ENCODE assay signal across 33 mouse cellular contexts in the genomic region with DNA sequence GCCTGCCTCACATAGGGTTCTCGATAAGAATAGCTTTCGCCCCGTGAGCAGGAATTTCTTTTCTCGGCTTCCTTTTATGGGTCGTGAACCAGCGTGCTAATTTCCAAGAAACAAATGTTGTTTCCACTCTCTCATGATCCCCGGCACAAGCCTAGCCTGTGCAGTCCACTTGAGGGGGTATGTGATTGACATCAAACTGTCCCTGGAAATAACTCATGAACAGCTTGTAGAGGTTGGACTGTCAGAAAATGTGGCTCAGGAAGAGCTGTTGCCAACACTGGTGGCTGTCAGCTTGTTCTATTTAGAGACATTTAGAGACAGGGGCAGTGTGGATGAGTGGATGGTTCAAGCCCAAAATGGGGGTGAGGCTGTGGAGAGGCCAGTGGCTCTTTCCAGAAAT. TPM values are rescaled to one million over a fixed set of nuclear protein-coding genes. Genes with fewer than 3 reads are reported as not detected.
A peak's percentile ranks its signal among the peaks of the same experiment; 100 is the strongest.
DNase-seq lines count a peak whose midpoint lies in the region; ATAC-seq lines count a peak whose summit lies in the region.
"Had no signal": no experiment of that assay in that cellular context is flagged by ENCODE, and none has a peak within 500 bp of the region (broad histone marks: within the 10 kb centered on the region; RNA-seq: fewer than 3 reads in every experiment).

No protein-coding gene starts in this region.

- no peaks in the 10 kb centered on the region for H3K9me3 ChIP-seq in heart, embryonic 11.5 days (replicated peaks; ENCODE audit: control insufficient read depth, low read length)
- peaks cover 3% of the 10 kb centered on the region; the same call in 1 of the 2 replicates for H3K9me3 ChIP-seq in heart, embryonic 16.5 days (replicated peaks; ENCODE audit: control insufficient read depth, low read length)
- H3K9me3 ChIP-seq: embryonic facial prominence, embryonic 12.5 days; forebrain, embryonic 15.5 days; G1E; hindbrain, embryonic 10.5 days; hindbrain, embryonic 15.5 days; kidney, embryonic 15.5 days; limb, embryonic 13.5 days; lung, embryonic 15.5 days; midbrain, embryonic 10.5 days; midbrain, embryonic 15.5 days; neural tube, embryonic 15.5 days had no signal

- DNase-seq in cerebellum, postnatal 10 days = peak; percentile 27 to 39
- no peak for DNase-seq in cerebellum, adult 9-11 months
- DNase-seq in heart, adult 11 months = no peak
- peak; percentile 9 to 26 for DNase-seq in left cerebral cortex, postnatal 14 days (ENCODE audit: low spot score in 2 of 2)
- no peak for DNase-seq in left cerebral cortex, adult 11 months (ENCODE audit: low spot score)
- DNase-seq: adrenal gland, postnatal 10 days; cerebellum, adult 11 months; embryo, embryonic 11 days; gastrocnemius, postnatal 14 days; kidney, adult 11 months; kidney, postnatal 25 days; retina, postnatal 1 day; spleen, adult 18-20 months; thymus, adult 18-20 months; thymus, postnatal 25 days had no signal

- no peak overlapping the region for H3K4me2 ChIP-seq in heart, embryonic 11.5 days
- peak overlapping the region; percentile 25; the same call in 1 of the 2 replicates for H3K4me2 ChIP-seq in heart, embryonic 16.5 days (ENCODE audit: low read depth, low read length)
- H3K4me2 ChIP-seq: embryonic facial prominence, embryonic 12.5 days; forebrain, embryonic 15.5 days; hindbrain, embryonic 15.5 days; kidney, embryonic 15.5 days; limb, embryonic 13.5 days; liver, embryonic 11.5 days; lung, embryonic 15.5 days; midbrain, embryonic 15.5 days; neural tube, embryonic 15.5 days had no signal

- no peak overlapping the region for H3K4me3 ChIP-seq in heart, embryonic 11.5 days (ENCODE audit: low read depth, low read length)
- no peak overlapping the region for H3K4me3 ChIP-seq in heart, embryonic 16.5 days (ENCODE audit: low read length)
- H3K4me3 ChIP-seq: embryonic facial prominence, embryonic 12.5 days; forebrain, embryonic 15.5 days; hindbrain, embryonic 10.5 days; hindbrain, embryonic 15.5 days; kidney, embryonic 15.5 days; layer of hippocampus, adult 2 months; limb, embryonic 13.5 days; lung, embryonic 15.5 days; midbrain, embryonic 10.5 days; midbrain, embryonic 15.5 days; neural tube, embryonic 15.5 days had no signal

- H3K4me1 ChIP-seq in heart, embryonic 11.5 days (ENCODE audit: control insufficient read depth, insufficient read depth, low read length) = no peaks in the 10 kb centered on the region; the same call in 1 of the 2 replicates
- H3K4me1 ChIP-seq in heart, embryonic 16.5 days (ENCODE audit: control insufficient read depth, insufficient read depth, low read length) = peaks cover 11% of the 10 kb centered on the region
- H3K4me1 ChIP-seq: embryonic facial prominence, embryonic 12.5 days; hindbrain, embryonic 10.5 days; hindbrain, embryonic 15.5 days; kidney, embryonic 15.5 days; lung, embryonic 15.5 days; midbrain, embryonic 10.5 days; midbrain, embryonic 15.5 days; neural tube, embryonic 15.5 days had no signal

- no peaks in the 10 kb centered on the region for H3K36me3 ChIP-seq in heart, embryonic 11.5 days (ENCODE audit: control insufficient read depth, insufficient read depth, low read length)
- H3K36me3 ChIP-seq in heart, embryonic 16.5 days (ENCODE audit: control insufficient read depth, insufficient read depth) = no peaks in the 10 kb centered on the region
- H3K36me3 ChIP-seq: embryonic facial prominence, embryonic 12.5 days; forebrain, embryonic 15.5 days; G1E; hindbrain, embryonic 10.5 days; hindbrain, embryonic 15.5 days; kidney, embryonic 15.5 days; limb, embryonic 13.5 days; lung, embryonic 15.5 days; midbrain, embryonic 10.5 days; midbrain, embryonic 15.5 days; neural tube, embryonic 15.5 days had no signal

- H3K27me3 ChIP-seq in heart, embryonic 11.5 days (ENCODE audit: control insufficient read depth, insufficient read depth, low read length) = no peaks in the 10 kb centered on the region
- H3K27me3 ChIP-seq in heart, embryonic 16.5 days (ENCODE audit: control insufficient read depth, insufficient read depth, low read length) = no peaks in the 10 kb centered on the region
- H3K27me3 ChIP-seq: embryonic facial prominence, embryonic 12.5 days; forebrain, embryonic 15.5 days; hindbrain, embryonic 15.5 days; kidney, embryonic 15.5 days; limb, embryonic 13.5 days; lung, embryonic 15.5 days; midbrain, embryonic 15.5 days; neural tube, embryonic 15.5 days had no signal

- intact Hi-C loops in left cerebral cortex, postnatal 14 days (cut with DNase I) = no loop called here

- 63% methylated on average over 7 of the region's 7 CpGs for WGBS in heart, embryonic 11.5 days (ENCODE audit: insufficient replicate concordance)
- 48% methylated on average over 7 of the region's 7 CpGs for WGBS in heart, embryonic 16.5 days

- no peak for ATAC-seq in heart, embryonic 11.5 days (replicated peaks; ENCODE audit: insufficient number of reproducible peaks, low FRiP score, low TSS enrichment)
- 0 out of 2 replicates have a peak, but pooled peaks have one; percentile 23 for ATAC-seq in heart, embryonic 16.5 days (replicated peaks; ENCODE audit: extremely low read depth, insufficient read depth, low FRiP score)
- ATAC-seq in activated CD4-positive, CD25-positive, alpha-beta regulatory T cell, adult 4 months = no peak
- ATAC-seq: forebrain, embryonic 15.5 days; inflammation-experienced regulatory T-cells, adult 6 months; midbrain, embryonic 15.5 days had no signal

- no peak overlapping the region for H3K9ac ChIP-seq in heart, embryonic 11.5 days (ENCODE audit: low read depth, low read length)
- no peak overlapping the region for H3K9ac ChIP-seq in heart, embryonic 16.5 days (ENCODE audit: low read length)
- H3K9ac ChIP-seq: embryonic facial prominence, embryonic 12.5 days; forebrain, embryonic 15.5 days; hindbrain, embryonic 15.5 days; kidney, embryonic 15.5 days; limb, embryonic 13.5 days; lung, embryonic 15.5 days; midbrain, embryonic 15.5 days; neural tube, embryonic 15.5 days had no signal

- 0 out of 2 replicates have a peak overlapping the region, but pooled peaks have one; percentile 29 for H3K27ac ChIP-seq in heart, embryonic 11.5 days (ENCODE audit: low read depth, low read length)
- H3K27ac ChIP-seq in heart, embryonic 16.5 days (ENCODE audit: low read length) = 0 out of 2 replicates have a peak overlapping the region, but pooled peaks have one; percentile 8
- H3K27ac ChIP-seq: embryonic facial prominence, embryonic 12.5 days; forebrain, embryonic 15.5 days; hindbrain, embryonic 10.5 days; hindbrain, embryonic 15.5 days; kidney, embryonic 15.5 days; layer of hippocampus, adult 2 months; limb, embryonic 13.5 days; lung, embryonic 15.5 days; midbrain, embryonic 10.5 days; midbrain, embryonic 15.5 days; neural tube, embryonic 15.5 days had no signal

RNA-seq across cellular contexts. Expression of gene Rec114, which starts 15.0 kb away (rescaled TPM):
- 15.5 and 15.6 TPM in 2 replicates for polyA plus RNA-seq in heart, embryonic 11.5 days (2014; fragmentation: Nextera tagmentation; extraction: Ambion mirVana)
- total RNA-seq in left cerebral cortex, postnatal 14 days (2021) = not detected
- 6.0 and 6.8 TPM in 2 replicates for polyA plus RNA-seq in heart, embryonic 16.5 days (2015; fragmentation: Nextera tagmentation; extraction: Ambion mirVana)
- not detected for polyA plus RNA-seq in activated CD4-positive, CD25-positive, alpha-beta regulatory T cell, adult 4 months (2017; shearing (Covaris generic))
- total RNA-seq: granulocyte monocyte progenitor cell, adult 5-6 weeks had no signal
- polyA plus RNA-seq: G1E had no signal

Comparison
In these comparisons a context has a peak if more than half of its experiments do, and no peak if none do; other contexts are left out.
1. DNase-seq: peak in cerebellum, postnatal 10 days (2 of 2) and left cerebral cortex, postnatal 14 days (2 of 2); none in cerebellum, adult 9-11 months (single experiment), heart, adult 11 months (single experiment) and left cerebral cortex, adult 11 months (single experiment).